Mouse (Mus musculus) bone marrow, adult 2 months (tissue): Measurements from ENCODE around the gene Cfap43.

Experiments used
- CTCF ChIP-seq: fragments of 200-500 bp; IDR thresholded peaks from 2 replicates; pipeline ENCODE4 v1.5.1; 2011; ENCODE audit warnings: low read length, control low read depth; ENCODE audit not compliant: control insufficient read depth, insufficient read depth
- POLR2A ChIP-seq: fragments of 200-500 bp; IDR thresholded peaks from 2 replicates; pipeline ENCODE4 v1.6.1; 2011; ENCODE audit warnings: low read depth, mild to moderate bottlenecking, control low read depth, low read length, borderline replicate concordance; ENCODE audit not compliant: control insufficient read depth

DNA sequence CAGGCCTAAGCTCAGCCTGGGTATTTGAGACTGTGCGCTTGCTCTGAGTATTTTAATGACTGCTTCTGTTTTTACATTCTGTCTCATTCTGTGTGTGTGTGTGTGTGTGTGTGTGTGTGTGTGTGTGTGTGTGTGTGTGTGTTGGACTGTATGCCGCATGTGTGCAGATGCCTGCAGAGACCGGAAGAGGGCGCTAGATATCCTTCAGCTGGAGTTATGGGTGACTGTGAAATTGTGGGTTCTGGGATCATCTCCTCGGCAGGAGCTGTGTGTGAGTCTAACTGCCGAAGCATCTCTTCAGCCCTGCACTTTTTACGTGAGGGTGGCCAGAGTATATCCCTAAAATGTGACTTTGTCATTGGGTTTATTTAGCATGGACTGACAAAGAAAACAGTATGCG, 88.0 kb downstream of the Cfap43 start:
- no peak for TF ChIP-seq CTCF
- no peak for TF ChIP-seq POLR2A
